ENCODE assay signal across 10 mouse cellular contexts in the genomic region with DNA sequence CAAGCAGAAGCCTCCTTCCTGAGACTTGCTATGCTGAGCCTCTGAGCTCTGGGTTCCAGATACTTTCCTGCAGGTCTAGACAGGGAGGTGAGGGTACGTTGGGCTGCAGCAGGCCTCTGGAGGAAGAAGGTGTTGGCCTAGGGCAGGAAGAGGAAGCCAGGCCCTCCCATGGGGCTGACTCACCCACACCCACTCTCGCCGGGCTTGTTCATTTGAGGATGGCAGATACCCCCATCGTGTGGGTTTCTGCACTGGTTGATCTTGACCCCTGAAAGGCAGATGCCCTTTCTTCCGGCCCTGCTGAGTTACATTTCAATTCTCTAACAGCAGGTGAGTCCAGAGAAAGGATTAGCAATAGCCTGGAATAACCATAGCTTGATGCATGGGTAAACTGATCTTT. TPM values are rescaled to one million over a fixed set of nuclear protein-coding genes. Genes with fewer than 3 reads are reported as not detected.
DNase-seq lines count a peak whose midpoint lies in the region; ATAC-seq lines count a peak whose summit lies in the region.
"Had no signal": no experiment of that assay in that cellular context is flagged by ENCODE, and none has a peak within 500 bp of the region (broad histone marks: within the 10 kb centered on the region; RNA-seq: fewer than 3 reads in every experiment).

No protein-coding gene starts in this region.

- peak overlapping the region; percentile 4; the same call in 1 of the 2 replicates for H3K27ac ChIP-seq in heart, embryonic 12.5 days (ENCODE audit: poor library complexity, severe bottlenecking)
- H3K27ac ChIP-seq: embryonic facial prominence, embryonic 13.5 days; limb, embryonic 12.5 days had no signal

- peak overlapping the region; percentile 35 for H3K4me2 ChIP-seq in heart, embryonic 12.5 days
- H3K4me2 ChIP-seq: embryonic facial prominence, embryonic 13.5 days; limb, embryonic 12.5 days had no signal

- peaks cover 68% of the 10 kb centered on the region for H3K4me1 ChIP-seq in heart, embryonic 12.5 days (replicated peaks)

- 57% methylated on average over 5 of the region's 5 CpGs for WGBS in heart, embryonic 12.5 days

- peaks cover 24% of the 10 kb centered on the region for H3K36me3 ChIP-seq in heart, embryonic 12.5 days
- H3K36me3 ChIP-seq: embryonic facial prominence, embryonic 13.5 days; limb, embryonic 12.5 days had no signal

- 0 out of 2 replicates have a peak, but pooled peaks cover 6% of the 10 kb centered on the region for H3K27me3 ChIP-seq in heart, embryonic 12.5 days (replicated peaks)

- intact Hi-C loops in heart, postnatal 25 days (cut with DNase I) = no loop called here

- no peaks in the 10 kb centered on the region for H3K9me3 ChIP-seq in heart, embryonic 12.5 days (replicated peaks)
- H3K9me3 ChIP-seq: embryonic facial prominence, embryonic 13.5 days; limb, embryonic 12.5 days had no signal

- peak overlapping the region; percentile 12; the same call in 1 of the 2 replicates for H3K9ac ChIP-seq in heart, embryonic 12.5 days
- H3K9ac ChIP-seq: embryonic facial prominence, embryonic 13.5 days; limb, embryonic 12.5 days had no signal

- H3K4me3 ChIP-seq in heart, embryonic 12.5 days = 0 out of 2 replicates have a peak overlapping the region, but pooled peaks have one; percentile 5
- H3K4me3 ChIP-seq: embryonic facial prominence, embryonic 13.5 days; limb, embryonic 12.5 days had no signal

- DNase-seq in heart, postnatal 25 days (ENCODE audit: low spot score) = no peak
- peak; percentile 36 for DNase-seq in 416B (ENCODE audit: low read depth)
- DNase-seq in lung, postnatal 4 days = peak; percentile 46 to 48
- DNase-seq in cerebellum, adult 11-12 months = no peak
- DNase-seq in gastrocnemius, postnatal 10 days = no peak
- no peak for DNase-seq in kidney, adult 9 months

- no peak for ATAC-seq in heart, embryonic 12.5 days (ENCODE audit: insufficient number of reproducible peaks, low FRiP score)
- ATAC-seq in granulocyte monocyte progenitor cell, adult 5-6 weeks (replicated peaks; ENCODE audit: poor library complexity, severe bottlenecking) = peak; percentile 30; the same call in 1 of the 2 replicates

RNA-seq across cellular contexts. Expression of a gene that starts 22.4 kb away (rescaled TPM):
- polyA plus RNA-seq in heart, embryonic 12.5 days (2016; fragmentation: Nextera tagmentation; extraction: Ambion mirVana) = 14.4 and 14.6 TPM in 2 replicates
- total RNA-seq in heart, postnatal 25 days (2021) = 100 to 1,000 TPM; 402 to 442 TPM
- total RNA-seq in granulocyte monocyte progenitor cell, adult 5-6 weeks (2014; fragmentation: Nextera tagmentation) = 4.8 and 5.4 TPM in 2 replicates
- 1.9 and 3.7 TPM in 2 replicates for total RNA-seq in granulocyte monocyte progenitor cell, adult 5-6 weeks (2017)
- 10 to 100 TPM; 11.2 to 13.9 TPM for total RNA-seq in gastrocnemius, postnatal 10 days (2021)
- polyA plus RNA-seq: limb, embryonic 12.5 days had no signal

Comparison
In these comparisons a context has a peak if more than half of its experiments do, and no peak if none do; other contexts are left out.
1. DNase-seq: peak in 416B (single experiment) and lung, postnatal 4 days (2 of 2); none in heart, postnatal 25 days (single experiment), cerebellum, adult 11-12 months (single experiment), gastrocnemius, postnatal 10 days (single experiment) and kidney, adult 9 months (single experiment).
2. RNA of a gene that starts 22.4 kb away (total RNA-seq): 402 to 442 TPM in heart, postnatal 25 days; 11.2 to 13.9 TPM in gastrocnemius, postnatal 10 days and 1.9 to 5.4 TPM in granulocyte monocyte progenitor cell, adult 5-6 weeks; every median in the first group is over 10 times any median in the second.